Mouse (Mus musculus): ENCODE measurements at regions not wholly inside any gene's neighbourhood (a gene's known extent, or its start where the extent isn't known, plus 50 kb on each side); places are given as distances from the start of the nearest gene placed in this dataset.

DNA sequence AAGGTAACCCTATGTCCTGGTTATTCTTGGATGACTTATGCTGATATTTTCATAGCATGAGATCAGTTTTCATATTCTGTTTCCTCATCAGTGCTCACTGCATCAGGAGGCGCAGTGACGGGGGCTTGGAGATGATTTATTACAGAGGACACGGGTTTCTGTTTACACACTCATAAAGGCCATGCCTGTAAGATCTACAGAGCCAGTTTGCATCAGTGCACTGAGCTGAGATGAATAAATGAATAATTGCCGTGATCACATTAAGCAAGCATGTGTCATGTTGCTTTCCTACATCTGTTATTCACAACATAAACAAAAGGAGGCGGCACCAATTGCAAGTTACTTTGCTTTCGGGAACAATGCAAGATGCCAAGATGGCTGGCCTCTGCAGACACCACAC is 271.6 kb downstream of the Rnf144a start:
- no peak for DNase-seq (ENCODE audit: low spot score)

GRCm38 (mm10) chr12:26130811-26131210 is 284.2 kb downstream of the Rnf144a start:
- no peak for DNase-seq (ENCODE audit: low spot score)

- DNase-seq (ENCODE audit: low spot score): no peak
Measured at GRCm38 (mm10) chr12:26130011-26130410, 285.0 kb downstream of the Rnf144a start.

GRCm38 (mm10) chr12:26129511-26129910 is 285.5 kb downstream of the Rnf144a start:
- no peak for DNase-seq (ENCODE audit: low spot score)

GRCm38 (mm10) chr12:26128851-26129250 is 286.2 kb downstream of the Rnf144a start:
- no peak for DNase-seq (ENCODE audit: low spot score)

DNA sequence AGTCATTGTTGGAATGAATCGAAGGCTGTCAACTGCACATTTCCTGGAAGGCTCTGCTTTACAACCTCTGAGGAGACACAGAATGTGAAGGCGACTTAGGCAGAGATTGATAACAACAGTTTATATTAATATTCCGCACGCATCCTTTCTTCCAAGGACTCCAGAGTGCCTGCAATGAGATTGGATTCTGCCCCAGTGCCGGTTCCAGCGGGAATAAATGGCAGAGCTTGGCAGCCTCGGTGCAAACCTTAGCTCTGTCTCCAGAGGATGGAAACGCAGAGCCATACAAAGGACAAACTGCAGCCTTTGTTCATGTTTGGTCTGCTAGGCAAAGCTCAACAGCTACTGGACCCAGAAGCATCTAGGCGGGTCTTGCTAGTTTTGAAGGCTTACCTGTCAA is 288.8 kb downstream of the Rnf144a start:
- no peak for DNase-seq (ENCODE audit: low spot score)

GRCm38 (mm10) chr12:26124211-26124610 is 290.8 kb downstream of the Rnf144a start:
- no peak for DNase-seq (ENCODE audit: low spot score)

- DNase-seq (ENCODE audit: low spot score): no peak
Measured at GRCm38 (mm10) chr12:26115339-26115912, 299.6 kb downstream of the Rnf144a start.

GRCm38 (mm10) chr12:26112166-26113019 is 302.7 kb downstream of the Rnf144a start:
- DNase-seq (ENCODE audit: low spot score): no peak

DNA sequence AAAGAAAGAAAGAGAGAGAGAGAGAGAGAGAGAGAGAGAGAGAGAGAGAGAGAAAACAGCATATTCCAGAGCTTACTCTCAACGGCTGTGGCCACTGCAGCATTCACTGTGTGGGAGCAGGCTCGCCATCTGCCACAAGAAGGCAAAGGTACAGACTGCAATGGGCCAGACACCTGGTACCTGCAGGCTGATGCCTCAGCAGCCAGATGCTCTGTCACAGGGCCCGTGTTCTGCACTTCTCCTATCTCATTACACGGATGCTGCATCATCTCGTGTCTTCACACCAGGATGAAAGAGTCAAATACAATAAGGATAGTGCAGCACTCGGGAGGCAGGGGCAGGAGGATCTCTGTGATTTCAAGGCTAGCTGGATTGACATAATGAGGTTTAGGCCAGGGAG is 305.2 kb downstream of the Rnf144a start:
- no peak for DNase-seq (ENCODE audit: low spot score)

DNA sequence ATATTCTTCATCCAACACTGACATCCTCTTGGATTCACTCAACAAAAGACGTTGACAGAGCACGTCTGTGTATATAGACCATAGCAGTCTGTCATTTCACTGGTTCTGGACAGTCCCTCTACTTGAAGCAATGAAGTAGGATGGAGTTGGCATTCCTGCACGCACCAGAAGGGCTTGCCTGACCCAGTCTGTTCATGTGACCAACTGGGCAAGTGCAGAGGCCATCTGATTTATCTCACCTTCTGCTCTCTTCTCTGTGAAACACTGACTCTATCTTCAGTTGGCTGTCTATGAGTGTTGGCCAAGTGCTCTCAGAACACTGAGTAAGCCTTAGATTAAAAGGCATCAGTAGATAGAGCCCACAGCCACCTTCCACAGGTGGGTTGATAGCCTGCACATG is 310.7 kb downstream of the Rnf144a start:
- DNase-seq (ENCODE audit: low spot score): no peak

DNA sequence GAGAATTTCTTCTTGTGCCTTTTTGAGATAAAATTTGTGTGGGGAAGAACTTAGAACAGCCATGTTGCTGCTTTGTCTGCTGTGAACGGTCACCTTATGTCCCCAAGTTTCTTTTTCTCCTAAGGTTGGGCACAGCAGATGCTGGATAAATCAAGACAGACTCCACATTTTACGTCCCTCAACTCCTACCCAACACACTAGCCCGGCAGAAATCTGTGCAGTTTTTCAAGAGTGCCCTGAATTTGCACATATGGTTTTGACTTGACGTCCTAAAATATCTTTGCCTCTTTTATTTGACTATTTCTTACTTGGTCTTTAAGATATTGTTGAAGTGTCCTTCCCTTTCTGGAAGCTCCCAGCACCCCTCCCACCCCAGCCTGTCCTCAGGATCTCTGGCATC is 312.7 kb downstream of the Rnf144a start:
- no peak for DNase-seq (ENCODE audit: low spot score)

DNA sequence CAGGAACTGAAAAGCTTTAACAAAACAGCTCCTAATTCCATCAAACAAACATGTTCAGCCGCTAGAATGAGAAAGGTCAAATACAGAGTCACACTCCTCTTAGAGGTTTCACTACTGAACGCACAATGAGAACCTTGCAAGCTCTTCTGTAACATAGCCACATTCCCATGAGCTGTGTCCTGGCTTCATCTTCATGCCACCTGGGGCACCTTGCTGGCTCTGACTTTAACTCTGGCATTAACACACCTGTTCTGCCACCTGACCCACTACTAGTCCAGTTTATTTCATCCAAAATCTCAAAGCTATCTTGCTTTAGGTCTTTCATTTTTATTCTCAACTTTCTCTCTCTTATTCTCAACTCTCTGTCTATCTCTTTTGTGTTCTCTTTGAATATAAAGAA is 314.9 kb downstream of the Rnf144a start:
- DNase-seq (ENCODE audit: low spot score): no peak

- no peak for DNase-seq (ENCODE audit: low spot score)
Measured at GRCm38 (mm10) chr12:26099176-26099575, 315.9 kb downstream of the Rnf144a start.

GRCm38 (mm10) chr12:26092311-26092710 is 322.7 kb downstream of the Rnf144a start:
- no peak for DNase-seq (ENCODE audit: low spot score)

GRCm38 (mm10) chr12:26091865-26092264 is 323.2 kb downstream of the Rnf144a start:
- no peak for DNase-seq (ENCODE audit: low spot score)

GRCm38 (mm10) chr12:26088389-26088788 is 326.7 kb downstream of the Rnf144a start:
- no peak for DNase-seq (ENCODE audit: low spot score)

DNA sequence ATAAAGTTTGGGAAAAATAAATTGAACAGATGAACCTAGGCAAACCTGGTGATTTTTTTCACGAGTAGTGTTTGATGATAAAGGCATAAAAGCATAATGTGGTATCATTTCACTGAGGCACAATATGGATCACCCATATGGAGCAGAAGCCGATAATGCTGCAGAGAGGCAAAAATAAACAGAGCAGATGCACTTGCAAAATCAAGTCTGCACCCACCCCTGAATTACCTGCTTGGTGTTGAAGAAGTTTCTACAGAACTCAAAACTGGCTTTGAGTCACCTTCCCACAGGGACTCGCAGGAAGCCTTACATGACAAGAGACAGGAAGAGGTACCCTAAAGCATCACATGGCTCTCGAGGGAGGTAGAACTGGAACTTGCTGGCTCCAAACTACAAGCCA is 328.1 kb downstream of the Rnf144a start:
- no peak for DNase-seq (ENCODE audit: low spot score)

DNA sequence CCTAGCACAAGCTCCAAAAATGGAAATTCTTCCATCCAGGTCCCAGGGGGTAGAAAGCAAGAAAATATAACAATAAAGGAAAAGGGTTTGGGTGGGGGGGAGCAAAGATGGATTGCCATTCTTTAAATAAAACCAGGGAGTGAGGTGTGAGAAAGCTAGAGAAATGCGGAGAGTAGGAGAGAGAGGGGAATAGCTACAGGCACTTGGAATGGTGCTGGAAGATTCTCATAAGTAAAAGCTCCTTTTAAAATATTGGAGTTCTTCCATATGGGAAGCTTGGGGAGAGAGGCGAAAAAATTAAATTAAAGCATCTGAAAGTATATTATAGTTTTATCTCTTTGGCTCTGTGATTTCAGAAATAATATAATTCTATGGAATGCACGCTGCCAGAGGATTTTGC is 328.6 kb downstream of the Rnf144a start:
- no peak for DNase-seq (ENCODE audit: low spot score)

DNA sequence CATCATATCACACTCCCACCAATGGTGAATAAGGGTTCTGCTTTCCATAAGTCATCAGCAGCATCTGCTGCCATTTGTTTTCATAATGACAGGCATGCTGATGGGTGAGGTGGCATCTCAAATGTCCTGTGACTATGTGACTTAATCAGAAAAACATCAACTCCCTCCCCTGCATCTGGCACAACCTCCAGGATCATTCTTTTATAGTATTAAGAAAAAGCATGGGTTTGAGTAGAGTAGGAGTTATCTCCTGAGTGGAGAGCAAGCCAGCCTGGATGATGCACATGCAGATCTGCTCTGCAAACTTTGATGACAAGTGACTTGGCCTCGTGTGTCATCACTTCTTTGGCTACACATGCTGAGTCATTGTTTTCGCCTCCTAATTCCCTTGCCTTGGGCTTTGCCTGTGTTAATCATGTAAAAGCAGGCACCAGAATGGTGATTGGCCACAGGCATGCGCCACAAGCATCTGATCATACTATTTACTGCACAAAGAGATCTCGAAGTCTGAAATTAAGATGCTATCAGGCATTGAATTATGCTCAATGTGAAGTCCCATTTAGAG is 335.9 kb downstream of the Rnf144a start:
- DNase-seq (ENCODE audit: low spot score): no peak

- DNase-seq (ENCODE audit: low spot score): no peak
Measured at GRCm38 (mm10) chr12:26075638-26076254, 339.3 kb downstream of the Rnf144a start.

DNA sequence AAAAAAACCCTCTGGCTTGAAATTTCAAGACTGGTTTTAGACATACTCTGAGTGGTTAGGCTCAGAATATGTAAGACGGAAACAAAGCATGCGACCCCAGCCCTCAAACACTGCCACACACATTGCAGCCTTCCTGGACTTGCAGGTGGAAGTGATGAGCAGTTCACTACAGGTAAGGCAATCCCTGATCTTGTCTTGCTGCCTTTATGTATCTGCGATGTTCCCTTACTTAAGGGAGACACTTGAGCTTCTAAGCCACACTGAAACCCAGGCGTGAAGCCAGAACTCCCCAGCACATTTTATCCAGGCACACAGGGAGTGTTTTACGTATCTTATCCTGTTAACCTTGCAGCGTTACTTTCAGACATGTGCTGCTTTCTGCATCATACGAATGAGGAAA is 342.9 kb downstream of the Rnf144a start:
- DNase-seq (ENCODE audit: low spot score): no peak

GRCm38 (mm10) chr12:26071610-26072009 is 343.4 kb downstream of the Rnf144a start:
- peak; percentile 72 for DNase-seq (ENCODE audit: low spot score)

All from lung, postnatal 25 days (tissue).